Mouse (Mus musculus) hindbrain, embryonic 10.5 days (tissue): ENCODE measurements around the gene Tuba3a. TPM values are rescaled to one million over a fixed set of nuclear protein-coding genes. Genes with fewer than 3 reads are reported as not detected.
"Not testable (repeated sequence)": the region's sequence is repeated elsewhere in the genome, so short reads cannot be mapped to it uniquely, and the experiment has no call there.

ENCODE experiments used
- DNase-seq: peaks from one replicate; pipeline ENCODE4 v3.0.0-alpha.2; 2017; ENCODE audit warnings: low spot score
- H3K27ac ChIP-seq: fragments of 300-500 bp; sonication (generic); 2 replicates; pipeline ENCODE4 v1.5.1; 2016; ENCODE audit warnings: mild to moderate bottlenecking, moderate library complexity
- H3K27me3 ChIP-seq: fragments of 300-500 bp; sonication (generic); 2 replicates; pipeline ENCODE4 v1.6.1; 2016; ENCODE audit warnings: mild to moderate bottlenecking; ENCODE audit not compliant: poor library complexity, insufficient read depth, severe bottlenecking
- H3K36me3 ChIP-seq: fragments of 300-500 bp; sonication (generic); 2 replicates; pipeline ENCODE4 v1.6.1; 2016; ENCODE audit warnings: mild to moderate bottlenecking, moderate library complexity
- H3K4me1 ChIP-seq: fragments of 300-500 bp; sonication (generic); replicated peaks from 2 replicates; pipeline ENCODE4 v1.6.1; 2016; ENCODE audit warnings: mild to moderate bottlenecking
- H3K4me3 ChIP-seq: fragments of 300-500 bp; sonication (generic); 2 replicates; pipeline ENCODE4 v1.5.1; 2016; ENCODE audit warnings: mild to moderate bottlenecking, moderate library complexity
- H3K9me3 ChIP-seq: fragments of 300-500 bp; sonication (generic); 2 replicates; pipeline ENCODE4 v1.6.1; 2016; ENCODE audit warnings: mild to moderate bottlenecking, moderate library complexity
- WGBS: fragments of 180-500 bp; shearing (Covaris S2); methylation state at CpG from one replicate; pipeline ENCODE4 v1.1.7; 2016; 5-methylcytosine and 5-hydroxymethylcytosine counted together
- polyA plus RNA-seq: library from polyadenylated mRNA; unstranded; fragments of >200 nt; fragmentation: Nextera tagmentation; extraction: Ambion mirVana; gene quantifications from 2 replicates; pipeline ENCODE4 v1.2.1, GENCODE M21; 2016

Gene Tuba3a
- polyA plus RNA-seq, 1 experiment from 2014 or later: not detected

- Histone ChIP-seq H3K27ac (no peak overlapping the region), H3K4me3 (no peak overlapping the region), H3K27me3 (peaks cover 74% of the 10 kb centered on the region), H3K4me1 (peaks cover 22% of the 10 kb centered on the region), H3K36me3 (no peaks in the 10 kb centered on the region), H3K9me3 (no peaks in the 10 kb centered on the region)
- DNase-seq: no peak
- WGBS: 68% methylated on average over 15 of the region's 15 CpGs
These were observed 33.4 kb upstream of the Tuba3a start for GRCm38 (mm10) chr6:125318981-125319918.

GRCm38 (mm10) chr6:125317077-125317476 lies 31.2 kb upstream of the Tuba3a start:
- Histone ChIP-seq H3K27ac (no peak overlapping the region), H3K27me3 (peaks cover 71% of the 10 kb centered on the region), H3K4me3 (no peak overlapping the region), H3K36me3 (0 out of 2 replicates have a peak, but pooled peaks cover under 1% of the 10 kb centered on the region), H3K4me1 (peaks cover 40% of the 10 kb centered on the region), H3K9me3 (no peaks in the 10 kb centered on the region)
- WGBS: 87% methylated on average over 7 of the region's 7 CpGs
- no peak for DNase-seq

GRCm38 (mm10) chr6:125314746-125315145 lies 28.9 kb upstream of the Tuba3a start:
- Histone ChIP-seq H3K36me3 (peaks cover 4% of the 10 kb centered on the region; the same call in 1 of the 2 replicates), H3K4me3 (no peak overlapping the region), H3K4me1 (peaks cover 35% of the 10 kb centered on the region), H3K27me3 (peaks cover 51% of the 10 kb centered on the region), H3K9me3 (no peaks in the 10 kb centered on the region), H3K27ac (0 out of 2 replicates have a peak overlapping the region, but pooled peaks have one; percentile 92)
- 81% methylated on average over 6 of the region's 6 CpGs for WGBS
- no peak for DNase-seq

GRCm38 (mm10) chr6:125314231-125314563 lies 28.4 kb upstream of the Tuba3a start:
- Histone ChIP-seq H3K4me1 (peaks cover 41% of the 10 kb centered on the region), H3K9me3 (no peaks in the 10 kb centered on the region), H3K27ac (peak overlapping the region; percentile 92), H3K36me3 (peaks cover 4% of the 10 kb centered on the region; the same call in 1 of the 2 replicates), H3K27me3 (peaks cover 45% of the 10 kb centered on the region), H3K4me3 (peak overlapping the region; percentile 58)
- no peak for DNase-seq
- WGBS: 59% methylated on average over 7 of the region's 7 CpGs

- peak within 1 kb of the TSS; percentile 92 for H3K27ac ChIP-seq
- DNase-seq: peak; percentile 71
- WGBS: 2% methylated on average over 44 of the region's 46 CpGs
These were observed 27.8 kb upstream of the Tuba3a start, which contains the start of gene Ltbr for GRCm38 (mm10) chr6:125313546-125314230. Gene Ltbr, minus strand, starts transcription at chr6:125313885.

DNA sequence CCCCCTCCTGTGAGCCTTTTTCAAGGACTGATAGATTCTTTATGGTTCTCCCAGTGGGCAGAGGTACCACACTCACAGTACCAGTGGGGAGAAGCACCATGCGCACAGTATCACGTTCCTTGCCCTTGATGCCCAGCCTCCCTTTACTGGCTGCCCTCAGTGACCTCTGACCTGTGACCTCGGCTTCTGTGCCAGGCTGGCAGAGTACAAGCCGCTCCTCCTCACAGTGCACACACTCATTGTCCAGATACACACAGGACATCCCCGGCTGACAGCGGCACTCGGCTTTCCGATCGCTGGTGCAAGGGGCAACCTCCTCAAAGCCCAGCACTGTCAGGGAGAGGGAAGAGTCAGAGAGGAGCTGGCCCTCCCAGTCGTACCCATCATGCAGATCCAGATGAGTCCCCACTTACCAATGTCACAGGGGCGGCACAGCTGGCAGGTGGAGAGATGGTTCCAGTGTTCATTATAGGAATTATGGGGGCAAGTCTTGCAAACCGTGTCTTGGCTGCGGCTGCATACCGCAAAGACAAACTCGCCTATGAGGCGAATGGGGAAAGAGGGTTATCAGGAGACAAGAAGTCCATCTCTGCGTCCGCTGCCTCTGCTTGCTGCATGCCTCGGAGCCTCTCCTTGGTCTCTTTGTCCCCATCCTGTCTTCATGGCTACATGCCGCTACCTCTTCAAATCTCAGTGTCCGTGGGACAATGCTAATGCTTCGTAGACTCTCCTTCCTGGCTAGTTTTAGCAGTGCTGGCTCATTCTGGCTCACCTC lies 26.9 kb upstream of the Tuba3a start:
- H3K36me3 ChIP-seq: peaks cover 6% of the 10 kb centered on the region
- DNase-seq: peak; percentile 17
- WGBS: 64% methylated on average over 22 of the region's 22 CpGs
- H3K27ac ChIP-seq: peak overlapping the region; percentile 92
- H3K27me3 ChIP-seq: peaks cover 33% of the 10 kb centered on the region
- peaks cover 47% of the 10 kb centered on the region for H3K4me1 ChIP-seq
- H3K9me3 ChIP-seq: no peaks in the 10 kb centered on the region
- peak overlapping the region; percentile 58 for H3K4me3 ChIP-seq

More at GRCm38 (mm10) chr6:125313546-125314230, 27.8 kb upstream of the Tuba3a start, which contains the start of gene Ltbr:
- Histone ChIP-seq H3K9me3 (no peaks in the 10 kb centered on the region), H3K36me3 (peaks cover 4% of the 10 kb centered on the region; the same call in 1 of the 2 replicates), H3K4me1 (peaks cover 46% of the 10 kb centered on the region), H3K27me3 (peaks cover 40% of the 10 kb centered on the region), H3K4me3 (peak within 1 kb of the TSS; percentile 58)

DNA sequence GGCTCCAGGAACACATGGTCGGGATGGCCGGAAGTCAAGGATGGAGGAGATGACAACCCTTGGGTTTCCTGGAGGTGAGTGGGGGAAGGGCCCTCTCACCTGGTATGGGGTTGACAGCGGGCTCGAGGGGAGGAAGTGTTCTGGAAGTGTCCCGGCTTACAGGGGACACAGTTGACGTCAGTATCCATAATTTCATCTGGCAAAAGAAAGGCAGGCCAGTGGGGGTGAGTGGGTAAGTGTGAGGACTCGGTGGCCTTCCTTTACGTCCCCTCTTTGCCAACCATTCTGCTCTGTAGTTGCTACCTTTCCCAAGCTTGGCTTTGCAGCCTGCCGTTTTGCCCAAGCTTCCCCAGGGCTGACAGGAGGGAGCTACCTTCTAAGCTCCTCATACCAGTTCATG lies 26.3 kb upstream of the Tuba3a start:
- peak overlapping the region; percentile 58 for H3K4me3 ChIP-seq
- 85% methylated on average over 9 of the region's 9 CpGs for WGBS
- H3K4me1 ChIP-seq: peaks cover 47% of the 10 kb centered on the region
- DNase-seq: no peak
- H3K27me3 ChIP-seq: peaks cover 33% of the 10 kb centered on the region
- H3K36me3 ChIP-seq: peaks cover 9% of the 10 kb centered on the region
- H3K9me3 ChIP-seq: no peaks in the 10 kb centered on the region
- H3K27ac ChIP-seq: no peak overlapping the region

GRCm38 (mm10) chr6:125309406-125309805 lies 23.6 kb upstream of the Tuba3a start:
- Histone ChIP-seq H3K27ac (peak overlapping the region; percentile 13), H3K9me3 (peaks cover 3% of the 10 kb centered on the region; the same call in 1 of the 2 replicates), H3K27me3 (peaks cover 23% of the 10 kb centered on the region), H3K36me3 (peaks cover 17% of the 10 kb centered on the region), H3K4me3 (no peak overlapping the region), H3K4me1 (peaks cover 44% of the 10 kb centered on the region)
- no peak for DNase-seq
- 33% methylated on average over 5 of the region's 5 CpGs for WGBS

- H3K27ac ChIP-seq: peak overlapping the region; percentile 59; the same call in 1 of the 2 replicates
- WGBS: 9% methylated on average over 13 of the region's 13 CpGs
- H3K4me3 ChIP-seq: no peak overlapping the region; the same call in 1 of the 2 replicates
- peak; percentile 50 for DNase-seq
- peaks cover 39% of the 10 kb centered on the region for H3K4me1 ChIP-seq
- H3K27me3 ChIP-seq: peaks cover 19% of the 10 kb centered on the region
- peaks cover 17% of the 10 kb centered on the region for H3K36me3 ChIP-seq
- H3K9me3 ChIP-seq: peaks cover 3% of the 10 kb centered on the region; the same call in 1 of the 2 replicates
These were observed 23.1 kb upstream of the Tuba3a start for GRCm38 (mm10) chr6:125308921-125309320.

- no peak overlapping the region for H3K27ac ChIP-seq
- DNase-seq: no peak
- peaks cover 3% of the 10 kb centered on the region for H3K27me3 ChIP-seq
- H3K9me3 ChIP-seq: peaks cover 3% of the 10 kb centered on the region; the same call in 1 of the 2 replicates
- 93% methylated on average over 5 of the region's 5 CpGs for WGBS
- peaks cover 20% of the 10 kb centered on the region for H3K4me1 ChIP-seq
- no peak overlapping the region for H3K4me3 ChIP-seq
- H3K36me3 ChIP-seq: peaks cover 16% of the 10 kb centered on the region
These were observed 21.2 kb upstream of the Tuba3a start for GRCm38 (mm10) chr6:125307091-125307490.

DNA sequence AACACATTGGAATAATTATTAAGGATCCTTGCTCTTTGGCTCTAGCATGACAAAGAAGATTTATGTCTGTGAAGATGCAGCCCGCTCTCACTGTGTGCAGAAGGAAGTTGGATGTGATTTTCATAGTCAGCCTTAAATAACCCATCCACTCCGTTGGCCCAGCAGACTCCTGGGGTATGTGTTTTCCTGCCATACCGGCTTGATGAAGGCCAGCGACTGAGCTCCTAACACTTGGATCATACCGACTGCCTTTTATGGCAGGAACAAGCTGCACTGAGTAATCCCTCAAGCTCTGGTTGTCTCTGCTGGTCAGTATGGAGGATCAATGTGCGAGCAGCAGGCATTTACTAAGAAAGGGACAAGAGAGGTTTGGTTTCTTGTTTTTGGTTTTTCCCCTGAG lies 19.6 kb upstream of the Tuba3a start:
- no peak overlapping the region for H3K27ac ChIP-seq
- H3K9me3 ChIP-seq: peaks cover 3% of the 10 kb centered on the region; the same call in 1 of the 2 replicates
- WGBS: 91% methylated on average over 6 of the region's 6 CpGs

DNA sequence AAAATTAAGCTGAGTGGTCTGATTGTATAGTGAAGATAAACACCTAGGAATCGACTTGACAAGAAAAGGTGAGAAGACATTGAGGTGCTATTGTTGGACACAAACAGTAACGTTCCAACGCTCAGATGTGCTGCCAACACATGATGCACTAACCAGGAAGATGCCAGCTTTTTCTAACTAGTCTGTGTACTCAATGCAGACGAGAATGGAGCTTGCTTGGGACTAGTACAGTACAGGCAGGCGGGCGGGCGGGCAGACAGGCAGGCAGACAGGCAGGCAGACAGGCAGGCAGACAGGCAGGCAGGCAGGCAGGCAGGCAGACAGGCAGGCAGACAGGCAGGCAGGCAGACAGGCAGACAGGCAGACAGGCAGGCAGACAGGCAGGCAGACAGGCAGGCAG lies 18.6 kb upstream of the Tuba3a start:
- H3K4me3 ChIP-seq, H3K27me3 ChIP-seq, H3K27ac ChIP-seq, H3K4me1 ChIP-seq, DNase-seq, H3K9me3 ChIP-seq: not testable (repeated sequence)
- H3K36me3 ChIP-seq: peaks cover 13% of the 10 kb centered on the region
- WGBS: 89% methylated on average over 7 of the region's 7 CpGs

More for the DNA sequence above, 19.6 kb upstream of the Tuba3a start:
- DNase-seq: no peak
- Histone ChIP-seq H3K4me3 (no peak overlapping the region), H3K36me3 (peaks cover 13% of the 10 kb centered on the region), H3K27me3 (no peaks in the 10 kb centered on the region), H3K4me1 (peaks cover 14% of the 10 kb centered on the region)
